9 mouse cellular contexts compared by ENCODE assay signal in the genomic region with DNA sequence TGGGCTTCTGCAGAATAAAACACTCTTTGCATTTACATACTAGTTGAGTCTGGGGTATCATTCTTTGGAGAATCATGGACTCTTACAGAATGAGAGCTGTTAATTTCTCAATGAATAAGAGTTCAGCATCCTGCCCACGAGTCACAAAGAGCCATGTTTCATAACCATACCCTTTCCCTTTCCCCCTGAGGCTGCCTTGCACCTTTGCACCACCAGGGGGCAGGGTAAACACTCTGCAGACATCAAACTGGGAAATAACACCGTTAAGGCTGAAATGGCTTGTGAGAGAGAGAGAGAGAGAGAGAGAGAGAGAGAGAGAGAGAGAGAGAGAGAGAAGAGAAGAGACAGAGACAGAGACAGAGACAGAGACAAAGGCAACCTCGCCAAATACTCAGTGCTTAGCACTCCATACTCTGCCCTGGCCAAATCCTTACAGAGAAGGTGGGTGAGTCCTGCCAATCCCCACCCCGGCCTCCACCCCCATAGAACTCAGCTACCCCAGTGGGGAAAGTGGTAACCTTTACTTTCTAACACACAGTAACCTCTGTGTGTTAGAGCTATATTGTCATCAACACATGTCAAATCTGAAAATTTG. TPM values are rescaled to one million over a fixed set of nuclear protein-coding genes. Genes with fewer than 3 reads are reported as not detected.
A peak's percentile ranks its signal among the peaks of the same experiment; 100 is the strongest.
DNase-seq lines count a peak whose midpoint lies in the region; ATAC-seq and TF ChIP-seq lines count a peak whose summit lies in the region.
"Had no signal": no experiment of that assay in that cellular context is flagged by ENCODE, and none has a peak within 500 bp of the region (broad histone marks: within the 10 kb centered on the region; RNA-seq: fewer than 3 reads in every experiment).

No protein-coding gene starts in this region.

- ATAC-seq in kidney, embryonic 16.5 days (ENCODE audit: low FRiP score, low TSS enrichment) = no peak

- no peaks in the 10 kb centered on the region for H3K36me3 ChIP-seq in kidney, adult 2 months (ENCODE audit: control insufficient read depth, insufficient read depth, low read length)
- H3K36me3 ChIP-seq in kidney, embryonic 16.5 days (ENCODE audit: insufficient read depth, low read length) = no peaks in the 10 kb centered on the region

- TF ChIP-seq CTCF in kidney, adult 2 months (conservative IDR thresholded peaks at IDR 0.05; ENCODE audit: insufficient read depth, insufficient read length, low read depth, low read length) = peak; percentile 90

- no peak overlapping the region for H3K4me2 ChIP-seq in kidney, embryonic 16.5 days (replicated peaks; ENCODE audit: low read depth, low read length)

- intact Hi-C loops in heart, postnatal 14 days (cut with DNase I) = loop anchor here (1.0 to 5.0 kb wide), 3 partner anchors 205 to 373 kb away; no protein-coding TSS in a partner anchor
- intact Hi-C loops in left cerebral cortex, postnatal 10 days (cut with DNase I) = loop anchor here (5.0 kb wide), 1 partner anchor 283 kb away; no protein-coding TSS in a partner anchor

- H3K4me1 ChIP-seq in kidney, adult 2 months (ENCODE audit: control insufficient read depth, insufficient read depth, low read length) = peaks cover 3% of the 10 kb centered on the region; the same call in 1 of the 2 replicates
- H3K4me1 ChIP-seq in kidney, embryonic 16.5 days (ENCODE audit: insufficient read depth, low read length) = peaks cover 6% of the 10 kb centered on the region; the same call in 1 of the 2 replicates

- H3K27ac ChIP-seq in kidney, adult 2 months (ENCODE audit: insufficient read depth, low read depth, low read length) = no peak overlapping the region
- H3K27ac ChIP-seq in kidney, embryonic 16.5 days (ENCODE audit: low read length) = no peak overlapping the region

- no peaks in the 10 kb centered on the region for H3K9me3 ChIP-seq in kidney, embryonic 16.5 days (ENCODE audit: low read length)

- no peaks in the 10 kb centered on the region for H3K27me3 ChIP-seq in kidney, adult 2 months (replicated peaks; ENCODE audit: control insufficient read depth, insufficient read depth, low read length)
- H3K27me3 ChIP-seq in kidney, embryonic 16.5 days (ENCODE audit: insufficient read depth, low read length) = no peaks in the 10 kb centered on the region

- no peak for TF ChIP-seq POLR2A in kidney, adult 2 months (IDR thresholded peaks at IDR 0.05; ENCODE audit: low read depth, low read length)

- no peak overlapping the region for H3K4me3 ChIP-seq in kidney, adult 2 months (ENCODE audit: insufficient read depth, low read depth, low read length)
- H3K4me3 ChIP-seq in kidney, embryonic 16.5 days (ENCODE audit: low read length) = no peak overlapping the region

- no peak overlapping the region for H3K9ac ChIP-seq in kidney, embryonic 16.5 days (replicated peaks; ENCODE audit: low read length)

- 31% methylated on average over 4 of the region's 4 CpGs for WGBS in kidney, adult 2 months
- 36% methylated on average over 4 of the region's 4 CpGs for WGBS in kidney, embryonic 16.5 days

- DNase-seq in kidney, adult 2 months = peak; percentile 86
- DNase-seq in adrenal gland, postnatal 14 days = peak; percentile 91
- DNase-seq in embryo, embryonic 9.5 days (ENCODE audit: extremely low spot score) = peak; percentile 78
- DNase-seq in heart, postnatal 14 days = peak; percentile 87 to 92
- peak; percentile 77 to 84 for DNase-seq in left cerebral cortex, postnatal 10 days (ENCODE audit: extremely low spot score in 1 of 2, low spot score in 2 of 2)
- DNase-seq in natural killer cell, adult 2 months (ENCODE audit: low spot score in 2 of 2) = peak; percentile 66 to 79
- peak; percentile 41 to 51 for DNase-seq in thymus, adult 18-20 months

RNA-seq across cellular contexts. Expression of a gene that starts 34.9 kb away (rescaled TPM):
- polyA plus RNA-seq in kidney, adult 2 months (2012; rRNA removed) = not detected in 2 replicates
- polyA plus RNA-seq in kidney, embryonic 16.5 days (2015; fragmentation: Nextera tagmentation; extraction: Ambion mirVana) = not detected in 2 replicates
- total RNA-seq in adrenal gland, postnatal 14 days (2021) = not detected in 2 replicates
- not detected for total RNA-seq in heart, postnatal 14 days (2021)
- total RNA-seq in left cerebral cortex, postnatal 10 days (2021) = not detected
- polyA plus RNA-seq: neural tube, embryonic 14.5 days had no signal

RNA-seq across cellular contexts. Expression of a gene that starts 42.8 kb away (rescaled TPM):
- polyA plus RNA-seq in kidney, adult 2 months (2012; rRNA removed) = 7.3 and 8.7 TPM in 2 replicates
- polyA plus RNA-seq in kidney, embryonic 16.5 days (2015; fragmentation: Nextera tagmentation; extraction: Ambion mirVana) = 11.7 and 11.9 TPM in 2 replicates
- 2.7 and 5.0 TPM in 2 replicates for total RNA-seq in adrenal gland, postnatal 14 days (2021)
- 1 to 10 TPM; 3.8 to 4.3 TPM for total RNA-seq in heart, postnatal 14 days (2021)
- 1 to 10 TPM; 9.0 to 9.8 TPM for total RNA-seq in left cerebral cortex, postnatal 10 days (2021)
